Mouse (Mus musculus) macrophage (primary cell): ENCODE measurements around the gene Inca1. TPM values are rescaled to one million over a fixed set of nuclear protein-coding genes. Genes with fewer than 3 reads are reported as not detected.

Experiments used
- H3K27ac ChIP-seq: fragments of 350-480 bp; formaldehyde crosslinking; 2 replicates; pipeline ENCODE4 v1.9.0; 2021
- H3K36me3 ChIP-seq: fragments of 350-480 bp; formaldehyde crosslinking; 2 replicates; pipeline ENCODE4 v1.9.0; 2021; ENCODE audit errors: inconsistent target
- H3K4me3 ChIP-seq: fragments of 350-480 bp; formaldehyde crosslinking; 2 replicates; pipeline ENCODE4 v1.9.0; 2021; ENCODE audit errors: inconsistent target
- H3K79me2 ChIP-seq: fragments of 350-480 bp; formaldehyde crosslinking; 2 replicates; pipeline ENCODE4 v1.9.0; 2021; ENCODE audit errors: inconsistent target
- WGBS: methylation state at CpG from one replicate; pipeline ENCODE4 v1.1.7; 2026; ENCODE audit warnings: inconsistent platforms; ENCODE audit not compliant: missing documents; 5-methylcytosine and 5-hydroxymethylcytosine counted together
- polyA plus RNA-seq: library from polyadenylated mRNA; stranded (reverse); fragments of 250-400 nt; gene quantifications from 3 replicates; pipeline ENCODE4 v1.2.4, GENCODE M21; 2018; ENCODE audit warnings: inconsistent platforms

The Inca1 gene
- polyA plus RNA-seq, 1 experiment from 2014 or later, result 0.32 TPM

- Histone ChIP-seq H3K36me3 (peaks cover 20% of the 10 kb centered on the region; the same call in 1 of the 2 replicates), H3K4me3 (peak overlapping the region; percentile 55), H3K27ac (peak overlapping the region; percentile 72), H3K79me2 (peaks cover 38% of the 10 kb centered on the region)
- 53% methylated on average over 8 of the region's 8 CpGs for WGBS
These were observed 11.6 kb downstream of the Inca1 start for GRCm38 (mm10) chr11:70688372-70688771.

- under 1% methylated on average over 53 of the region's 55 CpGs for WGBS
- Histone ChIP-seq H3K79me2 (peaks cover 44% of the 10 kb centered on the region), H3K36me3 (peaks cover 23% of the 10 kb centered on the region; the same call in 1 of the 2 replicates), H3K27ac (peak within 1 kb of the TSS; percentile 84), H3K4me3 (peak within 1 kb of the TSS; percentile 80)
These were observed 12.3 kb downstream of the Inca1 start, which contains the start of gene Camta2 for GRCm38 (mm10) chr11:70687601-70688199. Gene Camta2, minus strand, starts transcription at chr11:70688105.

- 2% methylated on average over 12 of the region's 16 CpGs for WGBS
- Histone ChIP-seq H3K4me3 (peak overlapping the region; percentile 80), H3K79me2 (peaks cover 50% of the 10 kb centered on the region), H3K27ac (peak overlapping the region; percentile 84), H3K36me3 (peaks cover 30% of the 10 kb centered on the region; the same call in 1 of the 2 replicates)
These were observed 12.9 kb downstream of the Inca1 start for GRCm38 (mm10) chr11:70686901-70687566.

GRCm38 (mm10) chr11:70683640-70684039 lies 16.3 kb downstream of the Inca1 start:
- H3K4me3 ChIP-seq, result no peak overlapping the region
- H3K36me3 ChIP-seq, result peaks cover 49% of the 10 kb centered on the region; the same call in 1 of the 2 replicates
- WGBS, result 79% methylated on average over 5 of the region's 5 CpGs
- peaks cover 63% of the 10 kb centered on the region for H3K79me2 ChIP-seq
- peak overlapping the region; percentile 84 for H3K27ac ChIP-seq

GRCm38 (mm10) chr11:70681897-70682581 lies 17.9 kb downstream of the Inca1 start:
- no peak overlapping the region for H3K4me3 ChIP-seq
- H3K36me3 ChIP-seq, result peaks cover 64% of the 10 kb centered on the region
- 89% methylated on average over 11 of the region's 11 CpGs for WGBS
- peaks cover 62% of the 10 kb centered on the region for H3K79me2 ChIP-seq
- H3K27ac ChIP-seq, result no peak overlapping the region

- Histone ChIP-seq H3K36me3 (peaks cover 73% of the 10 kb centered on the region), H3K79me2 (peaks cover 53% of the 10 kb centered on the region), H3K4me3 (no peak overlapping the region), H3K27ac (no peak overlapping the region)
- 95% methylated on average over 11 of the region's 12 CpGs for WGBS
These were observed 18.8 kb downstream of the Inca1 start for GRCm38 (mm10) chr11:70681170-70681569.

- Histone ChIP-seq H3K79me2 (peaks cover 41% of the 10 kb centered on the region; the same call in 1 of the 2 replicates), H3K36me3 (peaks cover 71% of the 10 kb centered on the region), H3K27ac (peak overlapping the region; percentile 82), H3K4me3 (no peak overlapping the region)
- 4% methylated on average over 7 of the region's 8 CpGs for WGBS
These were observed 20.1 kb downstream of the Inca1 start for GRCm38 (mm10) chr11:70679894-70680293.

GRCm38 (mm10) chr11:70679361-70679760 lies 20.6 kb downstream of the Inca1 start:
- Histone ChIP-seq H3K4me3 (no peak overlapping the region), H3K36me3 (peaks cover 66% of the 10 kb centered on the region), H3K79me2 (peaks cover 35% of the 10 kb centered on the region; the same call in 1 of the 2 replicates), H3K27ac (peak overlapping the region; percentile 82)
- 91% methylated on average over 8 of the region's 8 CpGs for WGBS

GRCm38 (mm10) chr11:70678576-70678975 lies 21.4 kb downstream of the Inca1 start:
- H3K36me3 ChIP-seq, result peaks cover 69% of the 10 kb centered on the region
- WGBS, result 88% methylated on average over 2 of the region's 2 CpGs
- peaks cover 29% of the 10 kb centered on the region; the same call in 1 of the 2 replicates for H3K79me2 ChIP-seq
- peak overlapping the region; percentile 82 for H3K27ac ChIP-seq
- no peak overlapping the region for H3K4me3 ChIP-seq

GRCm38 (mm10) chr11:70678092-70678491 lies 21.9 kb downstream of the Inca1 start:
- Histone ChIP-seq H3K36me3 (peaks cover 71% of the 10 kb centered on the region), H3K4me3 (no peak overlapping the region), H3K27ac (no peak overlapping the region), H3K79me2 (peaks cover 27% of the 10 kb centered on the region; the same call in 1 of the 2 replicates)
- 91% methylated on average over 7 of the region's 9 CpGs for WGBS

- H3K36me3 ChIP-seq, result peaks cover 48% of the 10 kb centered on the region
- H3K27ac ChIP-seq, result peak overlapping the region; percentile 21
- 24% methylated on average over 9 of the region's 11 CpGs for WGBS
- H3K4me3 ChIP-seq, result no peak overlapping the region
- peaks cover 3% of the 10 kb centered on the region; the same call in 1 of the 2 replicates for H3K79me2 ChIP-seq
These were observed 25.5 kb downstream of the Inca1 start for GRCm38 (mm10) chr11:70674501-70674900.

GRCm38 (mm10) chr11:70674014-70674413 lies 25.9 kb downstream of the Inca1 start:
- WGBS, result 90% methylated on average over 6 of the region's 6 CpGs
- peak overlapping the region; percentile 21 for H3K27ac ChIP-seq
- peaks cover 45% of the 10 kb centered on the region for H3K36me3 ChIP-seq

GRCm38 (mm10) chr11:70671333-70672047 lies 28.5 kb downstream of the Inca1 start:
- 87% methylated on average over 16 of the region's 16 CpGs for WGBS
- Histone ChIP-seq H3K27ac (peak overlapping the region; percentile 27), H3K79me2 (peaks cover 4% of the 10 kb centered on the region; the same call in 1 of the 2 replicates), H3K36me3 (peaks cover 21% of the 10 kb centered on the region), H3K4me3 (no peak overlapping the region)

More at GRCm38 (mm10) chr11:70674014-70674413, 25.9 kb downstream of the Inca1 start:
- Histone ChIP-seq H3K4me3 (no peak overlapping the region), H3K79me2 (peaks cover 3% of the 10 kb centered on the region; the same call in 1 of the 2 replicates)

GRCm38 (mm10) chr11:70670483-70670882 lies 29.5 kb downstream of the Inca1 start:
- Histone ChIP-seq H3K4me3 (no peak overlapping the region), H3K27ac (peak overlapping the region; percentile 94; the same call in 1 of the 2 replicates), H3K36me3 (peaks cover 11% of the 10 kb centered on the region; the same call in 1 of the 2 replicates), H3K79me2 (peaks cover 14% of the 10 kb centered on the region)
- WGBS, result 85% methylated on average over 6 of the region's 14 CpGs
